Mouse (Mus musculus): ENCODE results near the gene Cbln1. TPM values are rescaled to one million over a fixed set of nuclear protein-coding genes. Genes with fewer than 3 reads are reported as not detected.

Gene Cbln1
- polyA plus RNA-seq (2015; fragmentation: Nextera tagmentation; extraction: Ambion mirVana) = 5.7 and 10.6 TPM in 2 replicates

DNA sequence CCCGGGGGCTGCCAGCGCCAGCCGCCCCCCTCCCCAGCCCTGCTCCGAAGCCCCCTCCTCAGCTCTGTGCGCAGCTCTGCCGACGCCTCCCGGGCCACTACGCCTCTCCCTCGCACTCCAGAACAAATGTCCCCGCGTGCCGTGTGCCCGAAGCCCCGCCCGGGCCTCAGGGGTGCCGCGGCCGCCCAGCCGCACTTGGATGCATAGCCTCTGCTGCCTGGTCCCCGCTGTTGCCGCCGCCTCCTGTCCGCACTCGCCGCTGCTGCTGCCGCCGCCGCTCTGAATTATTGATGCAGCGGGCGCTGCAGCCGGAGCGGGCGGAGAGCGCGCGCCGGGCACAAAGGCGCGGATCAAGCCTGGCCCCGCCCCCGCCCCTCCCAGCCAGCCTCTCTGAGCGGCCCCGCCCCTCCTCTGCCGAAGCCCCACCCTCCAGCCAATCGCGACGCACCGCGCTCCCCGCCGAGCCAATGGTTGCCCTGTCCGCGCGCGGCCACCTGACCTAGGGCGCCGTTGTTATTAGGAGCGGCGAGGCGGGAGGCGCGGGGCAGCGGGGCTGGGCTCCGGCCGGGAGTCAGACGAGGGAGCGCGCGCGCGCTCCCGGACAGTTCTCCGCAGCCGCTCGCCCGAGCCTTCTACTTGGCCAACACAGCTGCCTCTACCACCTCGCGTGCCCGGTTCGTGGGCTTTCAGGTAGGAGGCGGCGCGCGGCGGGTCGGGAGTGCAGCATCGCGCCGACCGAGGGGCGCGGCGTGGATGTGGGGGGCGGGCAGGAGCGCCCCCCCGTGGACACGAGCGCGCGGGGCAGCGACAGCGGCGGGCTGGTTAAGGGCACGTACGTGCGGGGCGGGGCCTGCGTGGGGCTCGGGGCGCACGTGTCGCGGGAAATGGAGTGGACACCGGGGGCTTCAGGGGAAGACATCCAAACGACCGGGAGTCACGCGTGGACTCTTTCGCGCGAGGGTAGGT lies at the start of gene Cbln1:
Gene Cbln1 (minus strand): TSS at position 339 of the 966 bp plus-strand sequence.
- under 1% methylated on average over 117 of the region's 122 CpGs for WGBS
- peak; percentile 95 for ATAC-seq (replicated peaks)
- Histone ChIP-seq H3K36me3 (no peaks in the 10 kb centered on the region), H3K9me3 (no peaks in the 10 kb centered on the region), H3K27me3 (peaks cover 71% of the 10 kb centered on the region), H3K4me3 (peak within 1 kb of the TSS; percentile 92), H3K4me2 (replicated peaks) (peak within 1 kb of the TSS; percentile 99), H3K27ac (replicated peaks) (peak within 1 kb of the TSS; percentile 72; the same call in 1 of the 2 replicates), H3K9ac (replicated peaks) (peak within 1 kb of the TSS; percentile 82), H3K4me1 (peaks cover 52% of the 10 kb centered on the region)

- Histone ChIP-seq H3K27ac (replicated peaks) (no peak overlapping the region), H3K27me3 (no peaks in the 10 kb centered on the region), H3K4me3 (no peak overlapping the region), H3K4me1 (no peaks in the 10 kb centered on the region), H3K4me2 (replicated peaks) (no peak overlapping the region), H3K36me3 (no peaks in the 10 kb centered on the region), H3K9me3 (no peaks in the 10 kb centered on the region), H3K9ac (replicated peaks) (no peak overlapping the region)
- WGBS = 98% methylated on average over 3 of the region's 3 CpGs
- no peak for ATAC-seq (replicated peaks)
Observed at GRCm38 (mm10) chr8:87517132-87517531, 44.7 kb upstream of the Cbln1 start.

DNA sequence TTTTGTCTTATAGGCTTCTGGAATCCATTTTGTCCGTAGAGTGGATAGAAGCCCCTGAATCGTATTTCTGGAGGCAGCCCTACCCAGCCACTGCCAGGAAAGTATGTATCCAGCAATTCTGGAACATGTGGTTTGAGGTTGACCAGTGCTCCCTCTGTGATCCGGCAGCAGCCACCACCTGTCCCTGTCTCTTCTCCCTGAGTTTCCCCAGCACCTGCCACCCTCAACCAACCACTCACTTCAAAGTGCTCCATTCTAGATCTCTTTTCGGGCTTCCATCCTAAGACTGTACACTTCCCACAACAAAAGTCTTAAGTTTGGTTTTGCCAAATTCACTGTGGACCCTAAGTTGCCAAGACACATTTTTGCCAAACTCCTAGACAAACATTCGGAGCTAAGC lies 41.4 kb upstream of the Cbln1 start:
- H3K27ac ChIP-seq (replicated peaks) = no peak overlapping the region
- no peak for ATAC-seq (replicated peaks)
- H3K9me3 ChIP-seq = no peaks in the 10 kb centered on the region
- WGBS = 96% methylated on average over 5 of the region's 5 CpGs
- no peak overlapping the region for H3K4me2 ChIP-seq (replicated peaks)
- no peak overlapping the region for H3K9ac ChIP-seq (replicated peaks)
- H3K27me3 ChIP-seq = no peaks in the 10 kb centered on the region
- no peak overlapping the region for H3K4me3 ChIP-seq
- H3K36me3 ChIP-seq = no peaks in the 10 kb centered on the region
- no peaks in the 10 kb centered on the region for H3K4me1 ChIP-seq

DNA sequence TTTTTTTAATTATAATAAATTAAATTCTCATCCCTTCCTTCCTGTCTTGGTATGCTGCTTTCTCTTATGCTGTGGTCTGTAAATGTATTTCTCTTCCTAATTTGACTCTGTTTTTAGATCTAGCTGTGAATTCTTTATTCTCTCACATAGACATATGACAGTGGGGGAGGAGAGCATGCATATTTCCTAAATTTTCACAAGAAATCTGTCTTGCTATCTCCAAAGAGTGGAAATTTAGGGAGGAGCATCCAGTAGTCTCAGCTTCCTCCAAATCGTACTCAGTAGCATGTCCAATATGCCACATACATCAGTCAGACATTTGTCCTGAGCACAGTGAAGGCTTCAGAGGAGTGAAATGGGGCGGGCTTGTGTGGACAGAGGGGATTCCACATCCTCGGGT lies 40.9 kb upstream of the Cbln1 start:
- H3K27me3 ChIP-seq = no peaks in the 10 kb centered on the region
- no peak overlapping the region for H3K4me2 ChIP-seq (replicated peaks)
- no peaks in the 10 kb centered on the region for H3K9me3 ChIP-seq
- 89% methylated on average over 3 of the region's 3 CpGs for WGBS
- no peaks in the 10 kb centered on the region for H3K4me1 ChIP-seq
- no peak overlapping the region for H3K9ac ChIP-seq (replicated peaks)
- no peak overlapping the region for H3K4me3 ChIP-seq
- H3K27ac ChIP-seq (replicated peaks) = no peak overlapping the region
- ATAC-seq (replicated peaks) = no peak
- no peaks in the 10 kb centered on the region for H3K36me3 ChIP-seq

- H3K27me3 ChIP-seq = no peaks in the 10 kb centered on the region
- no peaks in the 10 kb centered on the region for H3K9me3 ChIP-seq
- no peaks in the 10 kb centered on the region for H3K4me1 ChIP-seq
- no peaks in the 10 kb centered on the region for H3K36me3 ChIP-seq
- no peak overlapping the region for H3K27ac ChIP-seq (replicated peaks)
- H3K9ac ChIP-seq (replicated peaks) = no peak overlapping the region
- 85% methylated on average over 6 of the region's 6 CpGs for WGBS
- H3K4me3 ChIP-seq = no peak overlapping the region
- ATAC-seq (replicated peaks) = no peak
- H3K4me2 ChIP-seq (replicated peaks) = no peak overlapping the region
Observed at GRCm38 (mm10) chr8:87512636-87513035, 40.2 kb upstream of the Cbln1 start.

GRCm38 (mm10) chr8:87507046-87507445 lies 34.6 kb upstream of the Cbln1 start:
- Histone ChIP-seq H3K4me1 (no peaks in the 10 kb centered on the region), H3K27ac (replicated peaks) (no peak overlapping the region), H3K9ac (replicated peaks) (no peak overlapping the region), H3K36me3 (no peaks in the 10 kb centered on the region), H3K4me3 (no peak overlapping the region), H3K9me3 (no peaks in the 10 kb centered on the region), H3K4me2 (replicated peaks) (no peak overlapping the region), H3K27me3 (no peaks in the 10 kb centered on the region)
- ATAC-seq (replicated peaks) = no peak
- 82% methylated on average over 9 of the region's 9 CpGs for WGBS

DNA sequence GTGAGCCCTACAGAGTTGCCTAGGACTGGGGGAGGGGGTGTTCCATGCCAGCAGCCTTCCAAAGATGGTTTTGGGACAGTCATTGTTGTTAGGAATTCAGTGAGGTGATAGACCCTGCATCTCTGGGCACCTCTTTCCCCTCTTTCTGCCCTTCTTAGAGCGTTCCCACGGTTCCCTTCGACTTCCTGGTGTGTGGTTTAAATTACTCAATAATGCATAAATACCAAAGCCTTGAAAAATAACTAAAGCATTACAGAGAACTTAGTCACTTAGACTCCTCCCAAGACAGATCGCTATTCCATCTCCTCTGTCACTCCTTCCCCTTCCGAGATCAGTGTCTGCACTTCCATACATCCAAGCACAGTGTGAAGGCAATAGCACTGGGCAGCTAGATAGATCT lies 32.0 kb upstream of the Cbln1 start:
- no peak overlapping the region for H3K9ac ChIP-seq (replicated peaks)
- 67% methylated on average over 5 of the region's 5 CpGs for WGBS
- no peak overlapping the region for H3K4me2 ChIP-seq (replicated peaks)
- H3K36me3 ChIP-seq = no peaks in the 10 kb centered on the region
- no peaks in the 10 kb centered on the region for H3K9me3 ChIP-seq
- no peak for ATAC-seq (replicated peaks)
- H3K27me3 ChIP-seq = no peaks in the 10 kb centered on the region
- no peak overlapping the region for H3K27ac ChIP-seq (replicated peaks)
- H3K4me1 ChIP-seq = no peaks in the 10 kb centered on the region
- H3K4me3 ChIP-seq = no peak overlapping the region

- Histone ChIP-seq H3K27me3 (no peaks in the 10 kb centered on the region), H3K9ac (replicated peaks) (no peak overlapping the region), H3K4me3 (no peak overlapping the region), H3K36me3 (no peaks in the 10 kb centered on the region), H3K4me2 (replicated peaks) (no peak overlapping the region), H3K27ac (replicated peaks) (no peak overlapping the region), H3K9me3 (no peaks in the 10 kb centered on the region), H3K4me1 (no peaks in the 10 kb centered on the region)
- no peak for ATAC-seq (replicated peaks)
- 79% methylated on average over 6 of the region's 6 CpGs for WGBS
Observed at GRCm38 (mm10) chr8:87502684-87503083, 30.3 kb upstream of the Cbln1 start.

GRCm38 (mm10) chr8:87497641-87498040 lies 25.2 kb upstream of the Cbln1 start:
- Histone ChIP-seq H3K4me2 (replicated peaks) (no peak overlapping the region), H3K9me3 (no peaks in the 10 kb centered on the region), H3K27me3 (no peaks in the 10 kb centered on the region), H3K9ac (replicated peaks) (no peak overlapping the region), H3K4me3 (no peak overlapping the region), H3K27ac (replicated peaks) (no peak overlapping the region), H3K4me1 (no peaks in the 10 kb centered on the region), H3K36me3 (no peaks in the 10 kb centered on the region)
- ATAC-seq (replicated peaks) = no peak
- WGBS = 89% methylated on average over 6 of the region's 6 CpGs

DNA sequence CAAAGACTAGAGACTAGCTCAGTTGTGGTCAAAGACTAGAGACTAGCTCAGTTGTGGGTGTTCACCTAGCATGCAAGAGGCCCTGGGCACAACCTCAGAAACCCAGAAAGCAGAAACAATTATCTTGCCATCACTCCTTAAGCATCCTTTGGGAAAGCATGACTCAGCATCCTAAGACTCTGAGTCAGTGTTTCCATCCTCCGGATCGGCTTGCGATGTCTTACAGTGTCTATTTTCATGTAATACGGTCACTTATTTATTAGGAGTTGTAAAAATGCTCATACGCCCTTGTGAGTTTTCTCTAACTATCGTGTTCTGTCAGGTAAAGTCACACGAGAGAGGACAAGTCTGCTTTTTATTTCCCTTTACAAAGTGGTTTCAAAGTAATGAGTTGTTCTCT lies 24.1 kb upstream of the Cbln1 start:
- Histone ChIP-seq H3K27me3 (no peaks in the 10 kb centered on the region), H3K4me1 (no peaks in the 10 kb centered on the region), H3K4me2 (replicated peaks) (no peak overlapping the region), H3K4me3 (no peak overlapping the region), H3K36me3 (no peaks in the 10 kb centered on the region), H3K9ac (replicated peaks) (no peak overlapping the region), H3K9me3 (no peaks in the 10 kb centered on the region), H3K27ac (replicated peaks) (no peak overlapping the region)
- 94% methylated on average over 7 of the region's 7 CpGs for WGBS
- ATAC-seq (replicated peaks) = no peak

DNA sequence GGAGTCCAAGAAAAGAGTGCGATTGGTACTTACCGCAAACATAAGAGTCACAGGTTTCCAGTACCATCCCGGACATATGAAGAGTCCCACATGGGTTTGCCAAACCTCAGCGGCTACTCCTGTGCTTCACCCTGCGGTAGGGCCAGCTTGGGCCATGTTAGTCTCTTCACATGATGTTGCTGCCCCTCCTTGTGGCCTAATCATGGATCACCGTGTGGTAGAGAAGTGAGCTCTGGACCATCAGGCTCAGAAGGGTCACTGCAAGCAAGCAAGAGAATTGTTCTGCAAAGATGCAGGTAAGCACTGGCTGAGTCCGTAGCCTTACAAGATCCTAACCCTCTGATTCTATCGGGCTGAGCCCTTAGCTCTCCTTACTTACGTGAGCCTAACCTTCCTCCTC lies 22.5 kb upstream of the Cbln1 start:
- no peak for ATAC-seq (replicated peaks)
- Histone ChIP-seq H3K4me2 (replicated peaks) (no peak overlapping the region), H3K27ac (replicated peaks) (no peak overlapping the region), H3K4me1 (no peaks in the 10 kb centered on the region), H3K4me3 (no peak overlapping the region), H3K9ac (replicated peaks) (no peak overlapping the region), H3K36me3 (no peaks in the 10 kb centered on the region), H3K9me3 (no peaks in the 10 kb centered on the region), H3K27me3 (no peaks in the 10 kb centered on the region)
- WGBS = 88% methylated on average over 9 of the region's 9 CpGs

DNA sequence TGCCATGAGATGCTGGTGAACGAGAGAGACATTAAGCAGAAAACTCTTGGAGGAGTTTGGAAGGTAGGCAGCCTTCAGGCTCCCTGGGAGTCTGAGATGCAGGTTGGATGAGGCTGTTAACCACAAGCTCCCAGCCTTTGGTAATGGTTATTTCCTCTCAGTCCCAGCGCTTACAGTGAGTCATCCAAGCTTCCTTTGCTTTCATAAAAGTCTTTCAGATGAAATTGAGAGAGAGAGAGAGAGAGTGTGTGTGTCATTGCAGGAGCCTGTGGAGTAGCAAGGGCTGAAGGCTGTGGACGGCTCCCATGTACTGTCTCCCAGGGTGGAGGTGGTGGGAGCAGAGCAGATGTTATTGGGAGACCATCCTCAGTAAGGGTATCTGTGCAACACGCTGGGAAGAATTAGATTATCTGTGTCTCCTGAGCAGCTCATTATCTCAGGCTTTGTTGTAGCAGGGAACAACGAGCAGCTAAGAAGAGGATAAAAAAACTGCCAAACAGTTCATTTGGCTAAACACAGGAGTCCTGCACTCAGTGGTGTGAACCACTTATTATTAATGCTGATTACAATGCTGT lies 17.5 kb upstream of the Cbln1 start:
- WGBS = 40% methylated on average over 5 of the region's 5 CpGs
- H3K36me3 ChIP-seq = no peaks in the 10 kb centered on the region
- no peak overlapping the region for H3K4me2 ChIP-seq (replicated peaks)
- H3K4me1 ChIP-seq = no peaks in the 10 kb centered on the region
- no peak overlapping the region for H3K27ac ChIP-seq (replicated peaks)
- ATAC-seq (replicated peaks) = no peak
- H3K9ac ChIP-seq (replicated peaks) = no peak overlapping the region
- H3K27me3 ChIP-seq = no peaks in the 10 kb centered on the region
- H3K9me3 ChIP-seq = no peaks in the 10 kb centered on the region
- H3K4me3 ChIP-seq = no peak overlapping the region

Measured in forebrain, embryonic 15.5 days (tissue).